ENCODE assay signal across 12 mouse cellular contexts in genomic region chr13:48665656-48666597, GRCm38 (mm10). TPM values are rescaled to one million over a fixed set of nuclear protein-coding genes. Genes with fewer than 3 reads are reported as not detected.
DNase-seq lines count a peak whose midpoint lies in the region; ATAC-seq and TF ChIP-seq lines count a peak whose summit lies in the region.
"Had no signal": no experiment of that assay in that cellular context is flagged by ENCODE, and none has a peak within 500 bp of the region (broad histone marks: within the 10 kb centered on the region; RNA-seq: fewer than 3 reads in every experiment).

No protein-coding gene starts in this region.

- peaks cover 98% of the 10 kb centered on the region for H3K27me3 ChIP-seq in hindbrain, embryonic 12.5 days
- H3K27me3 ChIP-seq in hindbrain, embryonic 13.5 days: peaks cover 100% of the 10 kb centered on the region
- H3K27me3 ChIP-seq in ES-Bruce4 (ENCODE audit: control insufficient read depth, insufficient read depth, low read length, poor library complexity, severe bottlenecking): peaks cover 51% of the 10 kb centered on the region
- H3K27me3 ChIP-seq in intestine, postnatal 0 days (replicated peaks; ENCODE audit: control insufficient read depth, insufficient read depth, low read length): peaks cover 94% of the 10 kb centered on the region

- H3K9me3 ChIP-seq in hindbrain, embryonic 12.5 days (replicated peaks): no peaks in the 10 kb centered on the region
- no peaks in the 10 kb centered on the region for H3K9me3 ChIP-seq in hindbrain, embryonic 13.5 days
- no peaks in the 10 kb centered on the region for H3K9me3 ChIP-seq in ES-Bruce4 (replicated peaks; ENCODE audit: control insufficient read depth, insufficient read depth, low read length, poor library complexity, severe bottlenecking)
- no peaks in the 10 kb centered on the region for H3K9me3 ChIP-seq in intestine, postnatal 0 days (ENCODE audit: control insufficient read depth)
- H3K9me3 ChIP-seq: lung, embryonic 15.5 days had no signal

- ATAC-seq in hindbrain, embryonic 12.5 days (ENCODE audit: low FRiP score): no peak
- ATAC-seq in hindbrain, embryonic 13.5 days (ENCODE audit: low FRiP score): no peak
- ATAC-seq in intestine, postnatal 0 days: no peak
- no peak for ATAC-seq in cerebellum, adult (ENCODE audit: insufficient number of reproducible peaks, low FRiP score, low TSS enrichment)

- TF ChIP-seq EP300 in ES-Bruce4 (IDR thresholded peaks at IDR 0.05; ENCODE audit: insufficient read depth, low read depth, low read length): no peak

- WGBS in hindbrain, embryonic 12.5 days: under 1% methylated on average over 58 of the region's 58 CpGs
- 1% methylated on average over 58 of the region's 58 CpGs for WGBS in hindbrain, embryonic 13.5 days
- 4% methylated on average over 58 of the region's 58 CpGs for WGBS in intestine, postnatal 0 days

- no peak overlapping the region for H3K9ac ChIP-seq in hindbrain, embryonic 12.5 days
- no peak overlapping the region for H3K9ac ChIP-seq in hindbrain, embryonic 13.5 days
- no peak overlapping the region for H3K9ac ChIP-seq in ES-Bruce4 (ENCODE audit: low read depth, poor library complexity, severe bottlenecking)
- no peak overlapping the region for H3K9ac ChIP-seq in intestine, postnatal 0 days (ENCODE audit: low read depth, low read length)
- H3K9ac ChIP-seq: lung, embryonic 15.5 days had no signal

- H3K4me2 ChIP-seq in hindbrain, embryonic 12.5 days (replicated peaks): peak overlapping the region; percentile 9
- no peak overlapping the region for H3K4me2 ChIP-seq in hindbrain, embryonic 13.5 days
- no peak overlapping the region for H3K4me2 ChIP-seq in intestine, postnatal 0 days (replicated peaks; ENCODE audit: low read depth)
- H3K4me2 ChIP-seq: lung, embryonic 15.5 days had no signal

- TF ChIP-seq POLR2A in ES-Bruce4 (IDR thresholded peaks at IDR 0.05; ENCODE audit: insufficient read depth, low read length): no peak

- no peak overlapping the region for H3K27ac ChIP-seq in hindbrain, embryonic 12.5 days
- no peak overlapping the region for H3K27ac ChIP-seq in hindbrain, embryonic 13.5 days
- no peak overlapping the region for H3K27ac ChIP-seq in ES-Bruce4 (ENCODE audit: insufficient read depth, low read length)
- H3K27ac ChIP-seq in intestine, postnatal 0 days (ENCODE audit: low read depth, low read length): no peak overlapping the region
- H3K27ac ChIP-seq: lung, embryonic 15.5 days had no signal

- peaks cover 38% of the 10 kb centered on the region for H3K4me1 ChIP-seq in hindbrain, embryonic 12.5 days
- peaks cover 33% of the 10 kb centered on the region for H3K4me1 ChIP-seq in hindbrain, embryonic 13.5 days (replicated peaks)
- no peaks in the 10 kb centered on the region for H3K4me1 ChIP-seq in ES-Bruce4 (ENCODE audit: control insufficient read depth, insufficient read depth, low read length)
- H3K4me1 ChIP-seq in intestine, postnatal 0 days (replicated peaks; ENCODE audit: control insufficient read depth, insufficient read depth, low read length): no peaks in the 10 kb centered on the region

- TF ChIP-seq CTCF in ES-Bruce4 (IDR thresholded peaks at IDR 0.05; ENCODE audit: low read depth, low read length): no peak
- no peak for TF ChIP-seq CTCF in intestine, postnatal 0 days (IDR thresholded peaks at IDR 0.05; ENCODE audit: low read depth)

- DNase-seq in embryo, embryonic 10 days (ENCODE audit: low spot score): peak; percentile 45
- DNase-seq in spleen, postnatal 10 days (ENCODE audit: low spot score in 2 of 2): no peak
- DNase-seq: adrenal gland, postnatal 25 days; gastrocnemius, postnatal 10 days; kidney, adult 11 months had no signal

- no peaks in the 10 kb centered on the region for H3K36me3 ChIP-seq in hindbrain, embryonic 12.5 days
- H3K36me3 ChIP-seq in hindbrain, embryonic 13.5 days: no peaks in the 10 kb centered on the region
- H3K36me3 ChIP-seq in ES-Bruce4 (ENCODE audit: control insufficient read depth, insufficient read depth, low read length, poor library complexity, severe bottlenecking): no peaks in the 10 kb centered on the region
- no peaks in the 10 kb centered on the region for H3K36me3 ChIP-seq in intestine, postnatal 0 days (ENCODE audit: control insufficient read depth, insufficient read depth)
- H3K36me3 ChIP-seq: lung, embryonic 15.5 days had no signal

- H3K4me3 ChIP-seq in hindbrain, embryonic 12.5 days: 0 out of 2 replicates have a peak overlapping the region, but pooled peaks have one; percentile 1
- H3K4me3 ChIP-seq in hindbrain, embryonic 13.5 days: no peak overlapping the region
- peak overlapping the region; percentile 24; the same call in 1 of the 2 replicates for H3K4me3 ChIP-seq in ES-Bruce4 (ENCODE audit: low read depth, low read length)
- 0 out of 2 replicates have a peak overlapping the region, but pooled peaks have one; percentile 7 for H3K4me3 ChIP-seq in intestine, postnatal 0 days (ENCODE audit: low read depth, low read length)
- H3K4me3 ChIP-seq: lung, embryonic 15.5 days had no signal

RNA-seq across cellular contexts. Expression of gene Barx1, which starts 3.1 kb away (rescaled TPM):
- polyA plus RNA-seq in hindbrain, embryonic 12.5 days (2016; fragmentation: Nextera tagmentation; extraction: Ambion mirVana): 5.6 and 5.7 TPM in 2 replicates
- 0.87 TPM in 1 of 2 replicates, not detected in the other for polyA plus RNA-seq in hindbrain, embryonic 13.5 days (2015; fragmentation: Nextera tagmentation; extraction: Ambion mirVana)
- 0.57 and 1.1 TPM in 2 replicates for polyA plus RNA-seq in ES-Bruce4 (2011; ENCODE audit: insufficient read depth, insufficient read length, low read depth, missing spikeins)
- 0.29 and 2.1 TPM in 2 replicates for polyA plus RNA-seq in intestine, postnatal 0 days (2015; fragmentation: Nextera tagmentation; extraction: Ambion mirVana)
- polyA plus RNA-seq: urinary bladder, adult 2 months had no signal

RNA-seq across cellular contexts. Expression of gene Ptpdc1, which starts 40.5 kb away (rescaled TPM):
- 20.5 and 21.4 TPM in 2 replicates for polyA plus RNA-seq in hindbrain, embryonic 12.5 days (2016; fragmentation: Nextera tagmentation; extraction: Ambion mirVana)
- 15.1 and 15.9 TPM in 2 replicates for polyA plus RNA-seq in hindbrain, embryonic 13.5 days (2015; fragmentation: Nextera tagmentation; extraction: Ambion mirVana)
- polyA plus RNA-seq in ES-Bruce4 (2011; ENCODE audit: insufficient read depth, insufficient read length, low read depth, missing spikeins): 6.2 and 7.0 TPM in 2 replicates
- 1.9 and 2.5 TPM in 2 replicates for polyA plus RNA-seq in intestine, postnatal 0 days (2015; fragmentation: Nextera tagmentation; extraction: Ambion mirVana)
